ENCODE assay signal across 9 mouse cellular contexts in genomic region chr1:158266293-158267019, GRCm38 (mm10).
DNase-seq lines count a peak whose midpoint lies in the region; ATAC-seq and TF ChIP-seq lines count a peak whose summit lies in the region.
"Had no signal": no experiment of that assay in that cellular context is flagged by ENCODE, and none has a peak within 500 bp of the region (broad histone marks: within the 10 kb centered on the region; RNA-seq: fewer than 3 reads in every experiment).

No protein-coding gene starts in this region.

- H3K36me3 ChIP-seq in hindbrain, embryonic 10.5 days: no peaks in the 10 kb centered on the region
- H3K36me3 ChIP-seq in midbrain, postnatal 0 days (ENCODE audit: insufficient read depth, low read length): no peaks in the 10 kb centered on the region

- no peaks in the 10 kb centered on the region for H3K27me3 ChIP-seq in hindbrain, embryonic 10.5 days (ENCODE audit: insufficient read depth, poor library complexity, severe bottlenecking)
- no peaks in the 10 kb centered on the region for H3K27me3 ChIP-seq in midbrain, postnatal 0 days (ENCODE audit: insufficient read depth, low read length)

- peaks cover 20% of the 10 kb centered on the region for H3K4me1 ChIP-seq in hindbrain, embryonic 10.5 days (replicated peaks)
- H3K4me1 ChIP-seq in midbrain, postnatal 0 days (ENCODE audit: insufficient read depth, low read length): no peaks in the 10 kb centered on the region

- no peaks in the 10 kb centered on the region for H3K9me3 ChIP-seq in hindbrain, embryonic 10.5 days
- H3K9me3 ChIP-seq in midbrain, postnatal 0 days (ENCODE audit: low read length): no peaks in the 10 kb centered on the region

- no peak for TF ChIP-seq CTCF in layer of hippocampus, adult 2 months (conservative IDR thresholded peaks at IDR 0.05)
- TF ChIP-seq CTCF in midbrain, postnatal 0 days (IDR thresholded peaks at IDR 0.05): no peak

- no peak overlapping the region for H3K4me3 ChIP-seq in layer of hippocampus, adult 2 months
- no peak overlapping the region for H3K4me3 ChIP-seq in hindbrain, embryonic 10.5 days
- no peak overlapping the region for H3K4me3 ChIP-seq in midbrain, postnatal 0 days (ENCODE audit: low read depth, low read length)

- no peak for DNase-seq in layer of hippocampus, adult 2 months (ENCODE audit: low spot score in 2 of 2)
- DNase-seq in layer of hippocampus, postnatal 14 days (ENCODE audit: low spot score in 2 of 2): no peak
- DNase-seq in embryo, embryonic 10.5 days (ENCODE audit: low spot score): peak; percentile 42
- DNase-seq in hindbrain, embryonic 10.5 days (ENCODE audit: low spot score): peak; percentile 23
- DNase-seq in midbrain, postnatal 0 days (ENCODE audit: low spot score): peak; percentile 17
- no peak for DNase-seq in spleen, postnatal 4 days (ENCODE audit: low spot score in 2 of 2)
- DNase-seq in frontal cortex, postnatal 10 days (ENCODE audit: low spot score in 2 of 2): no peak
- DNase-seq: gastrocnemius, postnatal 25 days had no signal

- H3K27ac ChIP-seq in layer of hippocampus, adult 2 months: 0 out of 2 replicates have a peak overlapping the region, but pooled peaks have one; percentile 24
- peak overlapping the region; percentile 54 for H3K27ac ChIP-seq in hindbrain, embryonic 10.5 days
- H3K27ac ChIP-seq in midbrain, postnatal 0 days (ENCODE audit: low read depth, low read length): no peak overlapping the region

- no peak overlapping the region for H3K9ac ChIP-seq in midbrain, postnatal 0 days (replicated peaks; ENCODE audit: low read length, poor library complexity, severe bottlenecking)

- WGBS in hindbrain, embryonic 10.5 days: 51% methylated on average over 3 of the region's 3 CpGs
- 34% methylated on average over 3 of the region's 3 CpGs for WGBS in midbrain, postnatal 0 days

- no peak overlapping the region for H3K4me2 ChIP-seq in midbrain, postnatal 0 days (ENCODE audit: low read depth, low read length, poor library complexity, severe bottlenecking)

- no peak for ATAC-seq in midbrain, postnatal 0 days (ENCODE audit: low FRiP score)
- no peak for ATAC-seq in megakaryocyte progenitor cell, adult 5-6 weeks (replicated peaks; ENCODE audit: poor library complexity)

Comparison
In these comparisons a context has a peak if more than half of its experiments do, and no peak if none do; other contexts are left out.
1. DNase-seq: peak in embryo, embryonic 10.5 days (single experiment), hindbrain, embryonic 10.5 days (single experiment) and midbrain, postnatal 0 days (single experiment); none in layer of hippocampus, adult 2 months (0 of 2), layer of hippocampus, postnatal 14 days (0 of 2), spleen, postnatal 4 days (0 of 2) and frontal cortex, postnatal 10 days (0 of 2).